In genomic region chr10:37378002-37378702, GRCm38 (mm10) we compare ENCODE assay signal across 15 mouse cellular contexts.
A peak's percentile ranks its signal among the peaks of the same experiment; 100 is the strongest.
DNase-seq lines count a peak whose midpoint lies in the region; ATAC-seq and TF ChIP-seq lines count a peak whose summit lies in the region.
"Had no signal": no experiment of that assay in that cellular context is flagged by ENCODE, and none has a peak within 500 bp of the region (broad histone marks: within the 10 kb centered on the region; RNA-seq: fewer than 3 reads in every experiment).

No protein-coding gene starts in this region.

- no peak for TF ChIP-seq CTCF in hindbrain, postnatal 0 days (IDR thresholded peaks at IDR 0.05; ENCODE audit: low read depth)

- H3K36me3 ChIP-seq in heart, embryonic 16.5 days (ENCODE audit: control insufficient read depth, insufficient read depth): no peaks in the 10 kb centered on the region
- H3K36me3 ChIP-seq in forebrain, embryonic 12.5 days (replicated peaks): no peaks in the 10 kb centered on the region
- no peaks in the 10 kb centered on the region for H3K36me3 ChIP-seq in hindbrain, postnatal 0 days (ENCODE audit: insufficient read depth, low read length)
- H3K36me3 ChIP-seq in neural tube, embryonic 14.5 days (ENCODE audit: control insufficient read depth, insufficient read depth, low read length): no peaks in the 10 kb centered on the region
- H3K36me3 ChIP-seq: embryonic facial prominence, embryonic 13.5 days had no signal

- H3K27me3 ChIP-seq in heart, embryonic 16.5 days (ENCODE audit: control insufficient read depth, insufficient read depth, low read length): no peaks in the 10 kb centered on the region
- H3K27me3 ChIP-seq in forebrain, embryonic 12.5 days: no peaks in the 10 kb centered on the region
- no peaks in the 10 kb centered on the region for H3K27me3 ChIP-seq in hindbrain, postnatal 0 days (ENCODE audit: insufficient read depth, low read length)
- H3K27me3 ChIP-seq in neural tube, embryonic 14.5 days (ENCODE audit: control insufficient read depth, insufficient read depth, low read length): no peaks in the 10 kb centered on the region
- H3K27me3 ChIP-seq: embryonic facial prominence, embryonic 13.5 days had no signal

- no peaks in the 10 kb centered on the region for H3K9me3 ChIP-seq in heart, embryonic 16.5 days (replicated peaks; ENCODE audit: control insufficient read depth, low read length)
- H3K9me3 ChIP-seq in forebrain, embryonic 12.5 days: no peaks in the 10 kb centered on the region
- no peaks in the 10 kb centered on the region for H3K9me3 ChIP-seq in hindbrain, postnatal 0 days (ENCODE audit: low read length)
- H3K9me3 ChIP-seq in neural tube, embryonic 14.5 days (ENCODE audit: control insufficient read depth, low read length): no peaks in the 10 kb centered on the region
- H3K9me3 ChIP-seq: embryonic facial prominence, embryonic 13.5 days had no signal

- 18% methylated on average over 4 of the region's 4 CpGs for WGBS in heart, embryonic 16.5 days
- WGBS in forebrain, embryonic 12.5 days: 4% methylated on average over 4 of the region's 4 CpGs
- WGBS in hindbrain, postnatal 0 days: 7% methylated on average over 4 of the region's 4 CpGs
- 4% methylated on average over 4 of the region's 4 CpGs for WGBS in neural tube, embryonic 14.5 days

- DNase-seq in heart, postnatal 14 days: no peak
- DNase-seq in hindbrain, postnatal 0 days (ENCODE audit: low spot score): peak; percentile 68
- no peak for DNase-seq in right cerebral cortex, postnatal 10 days (ENCODE audit: low spot score in 2 of 2)
- no peak for DNase-seq in kidney, postnatal 25 days
- no peak for DNase-seq in right cerebral cortex, adult 18-20 months
- DNase-seq: adrenal gland, postnatal 14 days; B cell, adult 2 months; heart, postnatal 36 days; lung, postnatal 36 days had no signal

- H3K4me2 ChIP-seq in heart, embryonic 16.5 days (ENCODE audit: low read depth, low read length): peak overlapping the region; percentile 19
- peak overlapping the region; percentile 23 for H3K4me2 ChIP-seq in forebrain, embryonic 12.5 days
- peak overlapping the region; percentile 21; the same call in 1 of the 2 replicates for H3K4me2 ChIP-seq in hindbrain, postnatal 0 days (ENCODE audit: low read depth, low read length)
- H3K4me2 ChIP-seq in neural tube, embryonic 14.5 days (ENCODE audit: low read depth, low read length): no peak overlapping the region
- H3K4me2 ChIP-seq: embryonic facial prominence, embryonic 13.5 days; liver, embryonic 11.5 days had no signal

- no peak overlapping the region for H3K4me3 ChIP-seq in heart, embryonic 16.5 days (ENCODE audit: low read length)
- no peak overlapping the region for H3K4me3 ChIP-seq in forebrain, embryonic 12.5 days (replicated peaks)
- no peak overlapping the region for H3K4me3 ChIP-seq in hindbrain, postnatal 0 days (ENCODE audit: low read length)
- H3K4me3 ChIP-seq in neural tube, embryonic 14.5 days (ENCODE audit: low read depth, low read length): no peak overlapping the region
- H3K4me3 ChIP-seq: embryonic facial prominence, embryonic 13.5 days had no signal

- intact Hi-C loops in heart, postnatal 14 days (cut with DNase I): no loop called here

- no peak overlapping the region for H3K9ac ChIP-seq in heart, embryonic 16.5 days (ENCODE audit: low read length)
- H3K9ac ChIP-seq in forebrain, embryonic 12.5 days: no peak overlapping the region
- no peak overlapping the region for H3K9ac ChIP-seq in hindbrain, postnatal 0 days (replicated peaks; ENCODE audit: low read length)
- H3K9ac ChIP-seq in neural tube, embryonic 14.5 days (replicated peaks; ENCODE audit: low read depth, low read length): no peak overlapping the region
- H3K9ac ChIP-seq: embryonic facial prominence, embryonic 13.5 days had no signal

- no peak for ATAC-seq in heart, embryonic 16.5 days (replicated peaks; ENCODE audit: extremely low read depth, insufficient read depth, low FRiP score)
- peak; percentile 93 for ATAC-seq in forebrain, embryonic 12.5 days (ENCODE audit: low FRiP score)
- ATAC-seq in hindbrain, postnatal 0 days: peak; percentile 92
- peak; percentile 87 for ATAC-seq in neural tube, embryonic 14.5 days (ENCODE audit: low read depth)

- H3K4me1 ChIP-seq in heart, embryonic 16.5 days (ENCODE audit: control insufficient read depth, insufficient read depth, low read length): peaks cover 5% of the 10 kb centered on the region; the same call in 1 of the 2 replicates
- peaks cover 30% of the 10 kb centered on the region for H3K4me1 ChIP-seq in forebrain, embryonic 12.5 days
- no peaks in the 10 kb centered on the region for H3K4me1 ChIP-seq in hindbrain, postnatal 0 days (ENCODE audit: insufficient read depth, low read length)
- H3K4me1 ChIP-seq in neural tube, embryonic 14.5 days (ENCODE audit: control insufficient read depth, insufficient read depth, low read length): no peaks in the 10 kb centered on the region
- H3K4me1 ChIP-seq: embryonic facial prominence, embryonic 13.5 days had no signal

- no peak overlapping the region for H3K27ac ChIP-seq in heart, embryonic 16.5 days (ENCODE audit: low read length)
- peak overlapping the region; percentile 88 for H3K27ac ChIP-seq in forebrain, embryonic 12.5 days
- H3K27ac ChIP-seq in hindbrain, postnatal 0 days: peak overlapping the region; percentile 68
- peak overlapping the region; percentile 67 for H3K27ac ChIP-seq in neural tube, embryonic 14.5 days (ENCODE audit: low read depth, low read length)
- H3K27ac ChIP-seq: embryonic facial prominence, embryonic 13.5 days; kidney, postnatal 0 days had no signal
